Mouse (Mus musculus): Measurements from ENCODE around the gene Tmub2. TPM values are rescaled to one million over a fixed set of nuclear protein-coding genes. Genes with fewer than 3 reads are reported as not detected.

The Tmub2 gene
- polyA plus RNA-seq, 1 experiment from 2014 or later = 83.7 TPM

DNA sequence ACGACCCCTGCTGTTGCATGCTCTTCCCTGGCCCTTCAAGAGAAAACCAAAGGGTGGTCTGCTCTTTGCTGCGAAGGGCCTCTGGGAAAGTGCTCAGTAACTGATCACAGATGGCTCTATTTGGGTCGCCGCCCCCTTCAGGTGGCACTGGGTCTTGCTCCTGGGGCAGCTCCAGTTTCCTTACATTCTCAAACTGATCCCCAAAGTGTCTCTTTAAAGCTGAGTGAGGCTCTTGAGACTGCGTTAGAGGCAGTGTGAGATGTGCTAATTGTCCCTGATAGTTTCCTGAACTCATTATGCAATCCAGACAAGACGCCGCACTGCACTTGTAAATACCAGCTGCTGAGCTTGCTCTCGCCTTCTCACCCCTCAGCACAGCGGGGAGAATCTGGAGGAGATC, 27.2 kb upstream of the Tmub2 start:
- H3K4me2 ChIP-seq = no peak overlapping the region
- ATAC-seq (ENCODE audit: low FRiP score) = 0 out of 2 replicates have a peak, but pooled peaks have one; percentile 17
- H3K4me1 ChIP-seq = peaks cover 16% of the 10 kb centered on the region; the same call in 1 of the 2 replicates
- 33% methylated on average over 9 of the region's 9 CpGs for WGBS
- H3K4me3 ChIP-seq (replicated peaks) = no peak overlapping the region
- no peaks in the 10 kb centered on the region for H3K36me3 ChIP-seq
- H3K27me3 ChIP-seq (replicated peaks) = no peaks in the 10 kb centered on the region
- 0 out of 2 replicates have a peak overlapping the region, but pooled peaks have one; percentile 5 for H3K9ac ChIP-seq (replicated peaks)
- no peaks in the 10 kb centered on the region for H3K9me3 ChIP-seq (replicated peaks)
- H3K27ac ChIP-seq (replicated peaks) = 0 out of 2 replicates have a peak overlapping the region, but pooled peaks have one; percentile 11

DNA sequence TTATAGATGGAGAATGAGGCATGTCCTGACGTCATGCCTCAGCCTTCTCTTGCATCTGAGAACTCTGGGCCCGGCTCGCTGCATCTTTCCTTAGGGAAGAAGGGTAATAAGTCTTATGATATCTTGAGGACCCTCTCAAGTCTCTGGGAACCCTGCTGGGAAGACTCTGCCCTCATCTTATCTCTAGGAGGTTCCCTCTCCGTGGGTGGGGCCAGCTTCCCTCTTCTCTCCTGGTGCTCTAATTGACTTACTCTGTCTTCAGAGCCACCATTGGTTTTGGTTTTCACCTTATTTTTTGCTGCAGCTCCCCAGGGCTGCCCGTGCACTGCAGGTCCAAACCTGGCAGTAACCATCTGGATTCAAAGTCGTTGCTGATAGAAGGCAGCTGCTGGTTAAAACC, 26.6 kb upstream of the Tmub2 start:
- no peaks in the 10 kb centered on the region for H3K9me3 ChIP-seq (replicated peaks)
- H3K27me3 ChIP-seq (replicated peaks) = no peaks in the 10 kb centered on the region
- no peak overlapping the region for H3K27ac ChIP-seq (replicated peaks)
- H3K36me3 ChIP-seq = no peaks in the 10 kb centered on the region
- H3K4me1 ChIP-seq = peaks cover 16% of the 10 kb centered on the region; the same call in 1 of the 2 replicates
- H3K9ac ChIP-seq (replicated peaks) = 0 out of 2 replicates have a peak overlapping the region, but pooled peaks have one; percentile 5
- no peak overlapping the region for H3K4me3 ChIP-seq (replicated peaks)
- 86% methylated on average over 6 of the region's 6 CpGs for WGBS
- H3K4me2 ChIP-seq = no peak overlapping the region; the same call in 1 of the 2 replicates
- ATAC-seq (ENCODE audit: low FRiP score) = no peak

DNA sequence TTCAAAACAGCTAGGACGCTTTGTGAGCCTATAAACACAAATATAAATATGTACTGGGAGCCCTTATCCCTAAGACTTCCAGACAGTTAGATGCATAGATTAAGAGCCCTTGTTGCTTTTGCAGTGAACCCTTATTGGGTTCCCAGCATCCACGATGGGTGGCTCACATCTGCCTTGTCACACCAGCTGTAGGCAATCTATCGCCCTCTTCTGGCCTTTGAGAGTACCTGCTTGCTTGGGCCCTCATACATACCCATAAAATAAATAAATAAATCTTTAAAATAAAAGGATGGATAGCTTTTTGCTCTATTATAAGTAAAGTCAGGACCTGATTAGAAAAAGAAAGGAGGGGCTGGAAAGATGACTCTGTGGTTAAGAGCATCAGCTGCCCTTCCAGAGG, 26.2 kb upstream of the Tmub2 start:
- no peaks in the 10 kb centered on the region for H3K27me3 ChIP-seq (replicated peaks)
- H3K4me1 ChIP-seq = peaks cover 16% of the 10 kb centered on the region; the same call in 1 of the 2 replicates
- H3K9ac ChIP-seq (replicated peaks) = no peak overlapping the region
- H3K4me3 ChIP-seq (replicated peaks) = no peak overlapping the region
- H3K36me3 ChIP-seq = no peaks in the 10 kb centered on the region
- H3K27ac ChIP-seq (replicated peaks) = no peak overlapping the region
- H3K4me2 ChIP-seq = no peak overlapping the region
- 93% methylated on average over 3 of the region's 3 CpGs for WGBS
- no peak for ATAC-seq (ENCODE audit: low FRiP score)
- no peaks in the 10 kb centered on the region for H3K9me3 ChIP-seq (replicated peaks)

- Histone ChIP-seq H3K36me3 (no peaks in the 10 kb centered on the region), H3K27me3 (replicated peaks) (no peaks in the 10 kb centered on the region; the same call in 1 of the 2 replicates), H3K4me1 (peaks cover 13% of the 10 kb centered on the region), H3K9ac (replicated peaks) (no peak overlapping the region), H3K27ac (replicated peaks) (no peak overlapping the region), H3K4me2 (no peak overlapping the region), H3K4me3 (replicated peaks) (no peak overlapping the region), H3K9me3 (replicated peaks) (no peaks in the 10 kb centered on the region)
- no peak for ATAC-seq (ENCODE audit: low FRiP score)
- 92% methylated on average over 7 of the region's 7 CpGs for WGBS
Observed at GRCm38 (mm10) chr11:102263211-102263610, 21.5 kb upstream of the Tmub2 start.

DNA sequence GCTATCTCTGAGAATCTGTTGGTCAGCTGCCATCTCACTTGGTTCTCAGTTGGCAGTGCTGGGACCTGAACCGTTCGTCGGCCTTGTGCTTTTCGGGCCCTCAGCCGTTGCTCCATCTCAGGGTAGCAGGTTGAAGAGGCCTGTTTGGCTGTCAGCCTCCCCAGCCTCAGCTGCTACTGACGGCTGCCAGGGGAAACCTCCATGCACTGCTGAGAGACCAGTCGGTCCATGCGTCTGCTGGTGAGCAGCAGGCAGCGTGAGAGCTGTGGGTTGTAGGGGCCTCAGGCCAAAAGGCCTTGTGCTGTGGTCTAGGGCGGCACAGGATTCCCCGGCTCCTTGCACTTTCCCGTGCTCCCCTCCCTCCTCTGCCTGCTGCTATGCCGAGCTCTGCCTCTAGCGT, 18.9 kb upstream of the Tmub2 start:
- Histone ChIP-seq H3K4me3 (replicated peaks) (no peak overlapping the region), H3K36me3 (no peaks in the 10 kb centered on the region), H3K27ac (replicated peaks) (no peak overlapping the region), H3K4me1 (peaks cover 9% of the 10 kb centered on the region), H3K27me3 (replicated peaks) (no peaks in the 10 kb centered on the region; the same call in 1 of the 2 replicates), H3K9ac (replicated peaks) (no peak overlapping the region), H3K4me2 (no peak overlapping the region), H3K9me3 (replicated peaks) (no peaks in the 10 kb centered on the region)
- ATAC-seq (ENCODE audit: low FRiP score) = no peak
- 72% methylated on average over 14 of the region's 14 CpGs for WGBS

DNA sequence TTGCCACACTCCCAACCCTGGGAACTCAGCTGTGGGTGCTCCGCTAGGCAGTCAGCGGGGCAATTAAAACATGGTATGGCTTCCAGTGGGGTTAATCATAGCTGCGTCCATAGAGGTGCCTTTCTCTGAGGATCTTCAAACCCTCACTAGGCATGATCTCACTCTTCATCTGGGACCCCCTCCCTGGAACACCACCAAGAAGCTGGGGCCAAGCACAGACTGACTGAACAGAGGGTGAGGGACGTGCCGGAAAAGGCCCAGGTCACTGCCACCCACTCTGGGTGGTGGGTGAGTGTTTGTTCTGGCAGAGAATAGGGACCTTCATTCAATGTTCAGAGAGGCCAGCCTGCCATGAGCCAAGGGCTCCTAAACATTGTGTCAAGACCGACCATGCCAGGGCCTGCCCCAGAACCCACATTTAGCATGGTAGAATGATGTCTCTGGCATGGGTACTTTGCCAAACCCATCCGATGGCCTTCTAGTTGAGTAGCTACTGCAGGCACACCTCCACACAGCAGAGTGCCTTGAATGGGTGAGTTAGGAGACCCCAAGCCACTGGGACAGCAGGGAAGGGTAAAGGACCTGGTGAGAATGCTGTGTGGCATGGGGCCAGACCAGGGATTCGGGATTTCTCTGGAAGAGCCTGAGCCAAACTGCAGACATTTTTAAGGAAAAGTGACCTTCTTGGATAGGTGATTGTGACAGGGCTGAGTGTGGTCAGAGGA, 17.9 kb upstream of the Tmub2 start:
- no peak for ATAC-seq (ENCODE audit: low FRiP score)
- no peaks in the 10 kb centered on the region; the same call in 1 of the 2 replicates for H3K27me3 ChIP-seq (replicated peaks)
- H3K9me3 ChIP-seq (replicated peaks) = no peaks in the 10 kb centered on the region
- H3K36me3 ChIP-seq = no peaks in the 10 kb centered on the region
- H3K27ac ChIP-seq (replicated peaks) = no peak overlapping the region
- H3K4me1 ChIP-seq = peaks cover 9% of the 10 kb centered on the region
- WGBS = 84% methylated on average over 8 of the region's 8 CpGs
- no peak overlapping the region for H3K9ac ChIP-seq (replicated peaks)
- no peak overlapping the region for H3K4me2 ChIP-seq
- H3K4me3 ChIP-seq (replicated peaks) = no peak overlapping the region

- WGBS = 7% methylated on average over 11 of the region's 11 CpGs
- H3K9me3 ChIP-seq (replicated peaks) = no peaks in the 10 kb centered on the region
- no peak overlapping the region for H3K4me3 ChIP-seq (replicated peaks)
- peaks cover 9% of the 10 kb centered on the region for H3K4me1 ChIP-seq
- no peak overlapping the region for H3K9ac ChIP-seq (replicated peaks)
- no peaks in the 10 kb centered on the region for H3K36me3 ChIP-seq
- ATAC-seq (ENCODE audit: low FRiP score) = peak; percentile 74; the same call in 1 of the 2 replicates
- peak overlapping the region; percentile 27 for H3K4me2 ChIP-seq
- H3K27me3 ChIP-seq (replicated peaks) = no peaks in the 10 kb centered on the region; the same call in 1 of the 2 replicates
- H3K27ac ChIP-seq (replicated peaks) = no peak overlapping the region
Observed at GRCm38 (mm10) chr11:102267480-102267879, 17.3 kb upstream of the Tmub2 start.

- no peaks in the 10 kb centered on the region for H3K36me3 ChIP-seq
- no peak for ATAC-seq (ENCODE audit: low FRiP score)
- no peaks in the 10 kb centered on the region; the same call in 1 of the 2 replicates for H3K27me3 ChIP-seq (replicated peaks)
- no peak within 1 kb of the TSS for H3K27ac ChIP-seq (replicated peaks)
- no peak within 1 kb of the TSS for H3K4me3 ChIP-seq (replicated peaks)
- peaks cover 9% of the 10 kb centered on the region for H3K4me1 ChIP-seq
- no peaks in the 10 kb centered on the region for H3K9me3 ChIP-seq (replicated peaks)
- H3K9ac ChIP-seq (replicated peaks) = no peak within 1 kb of the TSS
- WGBS = 84% methylated on average over 12 of the region's 12 CpGs
- H3K4me2 ChIP-seq = peak within 1 kb of the TSS; percentile 27; the same call in 1 of the 2 replicates
Observed at GRCm38 (mm10) chr11:102268520-102269244, 16.0 kb upstream of the Tmub2 start, which contains the start of gene Asb16. TSS of gene Asb16 (plus strand) at chr11:102268743.

DNA sequence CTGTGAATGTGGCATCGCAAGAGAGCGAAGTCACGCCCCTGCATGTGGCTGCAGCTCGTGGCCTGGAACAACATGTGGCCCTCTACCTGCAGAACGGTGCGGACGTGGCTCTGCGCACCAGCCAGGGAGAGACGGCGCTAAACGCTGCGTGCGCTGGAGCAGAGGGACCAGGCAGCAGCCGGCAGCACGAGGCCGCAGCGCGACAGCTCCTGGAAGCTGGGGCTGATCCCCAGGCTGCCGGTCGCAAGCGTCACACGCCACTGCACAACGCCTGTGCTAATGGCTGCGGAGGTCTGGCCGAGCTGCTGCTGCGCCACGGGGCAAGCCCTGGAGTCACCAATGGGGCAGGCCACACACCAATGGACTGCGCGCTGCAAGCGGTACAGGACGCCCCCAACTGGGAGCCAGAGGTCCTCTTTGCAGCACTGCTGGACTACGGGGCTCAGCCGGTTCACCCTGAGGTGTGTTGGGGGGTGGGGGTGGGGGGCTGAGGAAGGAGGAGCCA, 8.3 kb upstream of the Tmub2 start:
- WGBS = under 1% methylated on average over 33 of the region's 33 CpGs
- peak overlapping the region; percentile 37; the same call in 1 of the 2 replicates for H3K27ac ChIP-seq (replicated peaks)
- peak overlapping the region; percentile 38 for H3K4me3 ChIP-seq (replicated peaks)
- peak; percentile 61 for ATAC-seq (ENCODE audit: low FRiP score)
- H3K9me3 ChIP-seq (replicated peaks) = no peaks in the 10 kb centered on the region
- H3K36me3 ChIP-seq = no peaks in the 10 kb centered on the region
- H3K9ac ChIP-seq (replicated peaks) = peak overlapping the region; percentile 59
- peaks cover 4% of the 10 kb centered on the region; the same call in 1 of the 2 replicates for H3K27me3 ChIP-seq (replicated peaks)
- H3K4me1 ChIP-seq = peaks cover 12% of the 10 kb centered on the region
- H3K4me2 ChIP-seq = peak overlapping the region; percentile 77

DNA sequence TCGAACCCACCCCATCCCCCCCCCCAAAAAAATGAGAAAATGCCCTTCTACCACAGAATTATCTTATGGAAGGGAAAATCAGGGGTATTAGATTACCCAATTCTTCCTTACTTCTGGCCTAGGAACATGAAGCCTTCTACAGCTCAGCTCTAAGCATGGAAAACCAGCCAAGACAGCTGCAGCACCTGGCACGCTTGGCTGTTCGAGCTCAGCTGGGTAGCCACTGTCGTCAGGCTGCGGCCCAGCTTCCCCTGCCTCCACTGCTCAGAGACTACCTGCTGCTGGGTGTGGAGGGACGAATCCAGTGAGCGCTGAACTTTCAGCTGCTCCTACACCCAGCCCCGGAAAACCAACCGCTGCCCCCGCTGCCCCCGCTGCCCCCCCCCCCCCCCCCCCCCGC, 7.0 kb upstream of the Tmub2 start:
- Histone ChIP-seq H3K4me2 (no peak overlapping the region), H3K9me3 (replicated peaks) (no peaks in the 10 kb centered on the region), H3K27me3 (replicated peaks) (peaks cover 4% of the 10 kb centered on the region; the same call in 1 of the 2 replicates), H3K4me3 (replicated peaks) (no peak overlapping the region), H3K4me1 (peaks cover 12% of the 10 kb centered on the region), H3K27ac (replicated peaks) (no peak overlapping the region), H3K36me3 (no peaks in the 10 kb centered on the region), H3K9ac (replicated peaks) (no peak overlapping the region)
- 53% methylated on average over 9 of the region's 12 CpGs for WGBS
- no peak for ATAC-seq (ENCODE audit: low FRiP score)

DNA sequence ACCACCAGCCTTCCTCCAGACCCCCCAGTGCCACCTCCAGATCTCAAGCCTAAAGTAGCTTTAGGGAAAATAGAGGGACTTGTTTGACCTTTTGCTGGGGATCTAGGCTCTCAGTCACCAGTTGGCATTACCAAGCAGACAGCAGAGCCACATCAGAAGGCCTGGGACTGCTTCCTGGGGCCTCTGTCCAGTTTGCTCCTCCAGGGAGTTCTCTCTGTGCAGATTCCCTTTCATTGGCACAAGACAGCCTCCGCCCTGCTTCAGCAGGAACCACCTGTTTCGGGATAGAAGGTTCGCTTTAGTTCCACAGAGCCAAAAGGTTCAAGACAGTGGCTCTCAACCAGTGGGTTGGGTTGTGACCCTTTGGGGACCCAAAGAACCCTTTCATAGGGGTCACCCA, 5.1 kb upstream of the Tmub2 start:
- Histone ChIP-seq H3K9ac (replicated peaks) (no peak overlapping the region), H3K27me3 (replicated peaks) (peaks cover 4% of the 10 kb centered on the region; the same call in 1 of the 2 replicates), H3K27ac (replicated peaks) (no peak overlapping the region), H3K36me3 (no peaks in the 10 kb centered on the region), H3K9me3 (replicated peaks) (no peaks in the 10 kb centered on the region), H3K4me1 (peaks cover 12% of the 10 kb centered on the region), H3K4me2 (no peak overlapping the region), H3K4me3 (replicated peaks) (no peak overlapping the region)
- 95% methylated on average over 3 of the region's 3 CpGs for WGBS
- no peak for ATAC-seq (ENCODE audit: low FRiP score)
